Mouse (Mus musculus): ENCODE measurements at regions not wholly inside any gene's neighbourhood (a gene's known extent, or its start where the extent isn't known, plus 50 kb on each side); places are given as distances from the start of the nearest gene placed in this dataset.

- no peak for ATAC-seq
These were observed 73.8 kb upstream of the Marcks start for GRCm38 (mm10) chr10:37212350-37213035.

GRCm38 (mm10) chr10:37211305-37211704 is 72.6 kb upstream of the Marcks start:
- ATAC-seq: no peak

GRCm38 (mm10) chr10:37210223-37210622 is 71.5 kb upstream of the Marcks start:
- no peak for ATAC-seq

- no peak for ATAC-seq
These were observed 68.3 kb upstream of the Marcks start for GRCm38 (mm10) chr10:37206986-37207385.

GRCm38 (mm10) chr10:37206546-37206945 is 67.8 kb upstream of the Marcks start:
- ATAC-seq: no peak

- ATAC-seq: no peak
These were observed 65.0 kb upstream of the Marcks start for GRCm38 (mm10) chr10:37203709-37204108.

GRCm38 (mm10) chr10:37194798-37195453 is 56.2 kb upstream of the Marcks start:
- no peak for ATAC-seq

- ATAC-seq: no peak
These were observed 55.5 kb upstream of the Marcks start for GRCm38 (mm10) chr10:37194131-37194797.

- ATAC-seq: no peak
These were observed 53.9 kb upstream of the Marcks start for GRCm38 (mm10) chr10:37192661-37193060.

GRCm38 (mm10) chr10:37190092-37190491 is 51.4 kb upstream of the Marcks start:
- no peak for ATAC-seq

Data from CD4-positive, CD25-positive, alpha-beta regulatory T cell, adult 4 months (primary cell).